Mouse (Mus musculus): ENCODE data around the gene Pak1ip1. TPM values are rescaled to one million over a fixed set of nuclear protein-coding genes. Genes with fewer than 3 reads are reported as not detected.
A peak's percentile ranks its signal among the peaks of the same experiment; 100 is the strongest.
"Not testable (repeated sequence)": the region's sequence is repeated elsewhere in the genome, so short reads cannot be mapped to it uniquely, and the experiment has no call there.

The Pak1ip1 gene
- polyA plus RNA-seq, 1 experiment from 2014 or later = 55.1 TPM

DNA sequence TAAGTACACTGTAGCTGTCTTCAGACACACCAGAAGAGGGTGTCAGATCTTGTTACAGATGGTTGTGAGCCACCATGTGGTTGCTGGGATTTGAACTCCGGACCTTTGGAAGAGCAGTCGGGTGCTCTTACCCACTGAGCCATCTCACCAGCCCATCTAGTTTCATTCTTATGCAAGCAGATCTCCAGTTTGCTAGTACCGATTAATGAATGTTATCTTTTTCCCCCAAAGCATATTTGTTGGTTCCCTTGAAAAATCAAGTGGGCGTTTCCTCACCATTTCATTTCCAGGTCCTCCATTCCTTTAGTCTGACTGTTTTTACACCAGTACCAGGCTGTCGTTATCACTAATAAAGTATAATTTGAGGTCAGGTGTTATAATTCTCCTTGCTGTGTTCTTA is 2.3 kb upstream of the Pak1ip1 start:
- not testable (repeated sequence) for H3K27ac ChIP-seq (ENCODE audit: low read depth, low read length); H3K27me3 ChIP-seq (replicated peaks; ENCODE audit: control insufficient read depth, insufficient read depth, low read length); H3K4me1 ChIP-seq (ENCODE audit: control insufficient read depth, insufficient read depth, low read depth, low read length); ATAC-seq; H3K9me3 ChIP-seq (ENCODE audit: control insufficient read depth, low read length); H3K36me3 ChIP-seq (ENCODE audit: control insufficient read depth, insufficient read depth, low read length); H3K9ac ChIP-seq (ENCODE audit: low read depth, low read length); H3K4me3 ChIP-seq (ENCODE audit: low read length); H3K4me2 ChIP-seq (ENCODE audit: low read length)
- WGBS = 93% methylated on average over 5 of the region's 5 CpGs

DNA sequence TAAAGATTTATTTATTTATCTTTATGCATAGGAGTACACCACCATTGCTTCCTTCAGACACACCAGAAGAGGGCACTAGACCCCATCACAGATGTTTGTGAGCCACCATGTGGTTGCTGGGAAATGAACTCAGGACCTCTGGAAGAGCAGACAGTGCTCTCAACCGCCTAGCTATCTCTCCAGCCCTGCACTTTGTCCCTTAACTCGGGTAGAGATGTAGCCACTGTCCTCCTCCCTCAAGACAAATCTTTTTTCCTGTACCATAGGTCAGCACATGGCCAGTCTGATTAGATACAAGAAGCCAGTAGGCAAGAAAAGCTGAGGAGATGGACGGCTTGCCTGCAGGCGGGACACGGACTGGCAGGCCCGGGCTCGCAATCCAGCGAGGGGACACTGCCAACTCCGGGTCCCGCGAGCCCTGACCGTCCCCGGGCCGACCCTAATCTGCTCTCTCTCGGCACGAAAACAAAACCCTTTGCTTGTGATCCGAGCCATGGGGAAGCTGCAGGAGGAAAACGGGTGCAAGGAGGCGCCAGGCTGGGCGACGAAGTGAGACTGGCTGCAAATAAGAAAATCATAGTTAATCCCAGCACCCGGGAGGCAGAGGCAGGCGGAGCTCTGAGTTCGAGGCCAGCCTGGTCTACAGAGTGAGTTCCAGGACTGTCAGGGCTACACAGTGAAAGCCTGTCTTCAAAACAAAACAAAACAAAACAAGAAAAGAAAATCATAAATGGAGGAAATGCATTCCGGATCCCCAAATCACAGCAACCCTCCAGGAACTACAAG is 490 bp upstream of the Pak1ip1 start:
- under 1% methylated on average over 25 of the region's 25 CpGs for WGBS
- Histone ChIP-seq H3K27me3 (replicated peaks; ENCODE audit: control insufficient read depth, insufficient read depth, low read length) (no peaks in the 10 kb centered on the region), H3K4me2 (ENCODE audit: low read length) (peak overlapping the region; percentile 82), H3K9me3 (ENCODE audit: control insufficient read depth, low read length) (no peaks in the 10 kb centered on the region), H3K36me3 (ENCODE audit: control insufficient read depth, insufficient read depth, low read length) (peaks cover 2% of the 10 kb centered on the region; the same call in 1 of the 2 replicates), H3K27ac (ENCODE audit: low read depth, low read length) (peak overlapping the region; percentile 98), H3K9ac (ENCODE audit: low read depth, low read length) (peak overlapping the region; percentile 92), H3K4me3 (ENCODE audit: low read length) (peak overlapping the region; percentile 100), H3K4me1 (ENCODE audit: control insufficient read depth, insufficient read depth, low read depth, low read length) (peaks cover 9% of the 10 kb centered on the region)
- peak; percentile 58 for ATAC-seq

DNA sequence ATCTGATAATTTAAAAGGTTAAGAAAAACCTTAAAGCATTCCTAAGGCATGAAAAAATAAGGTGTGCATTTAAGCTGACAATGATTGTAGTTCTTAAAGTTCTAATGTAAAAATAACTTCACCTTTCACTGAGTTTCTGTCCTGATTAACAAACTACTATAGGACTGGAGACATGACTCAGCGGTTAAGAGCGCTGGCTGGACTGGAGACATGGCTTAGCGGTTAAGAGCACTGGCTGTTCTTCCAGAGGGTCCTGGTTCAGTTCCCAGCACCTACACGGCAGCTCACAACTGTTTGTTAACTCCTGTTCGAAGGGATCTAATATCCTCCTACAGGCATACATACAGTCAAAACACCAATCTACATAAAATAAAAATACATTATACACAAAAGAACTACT is 1.2 kb downstream of the Pak1ip1 start:
- H3K27ac ChIP-seq (ENCODE audit: low read depth, low read length) = no peak overlapping the region
- H3K4me2 ChIP-seq (ENCODE audit: low read length) = peak overlapping the region; percentile 82
- 84% methylated on average over 5 of the region's 5 CpGs for WGBS
- ATAC-seq = no peak
- no peaks in the 10 kb centered on the region for H3K9me3 ChIP-seq (ENCODE audit: control insufficient read depth, low read length)
- H3K9ac ChIP-seq (ENCODE audit: low read depth, low read length) = no peak overlapping the region
- peaks cover 3% of the 10 kb centered on the region; the same call in 1 of the 2 replicates for H3K36me3 ChIP-seq (ENCODE audit: control insufficient read depth, insufficient read depth, low read length)
- H3K4me1 ChIP-seq (ENCODE audit: control insufficient read depth, insufficient read depth, low read depth, low read length) = peaks cover 9% of the 10 kb centered on the region
- peak overlapping the region; percentile 100 for H3K4me3 ChIP-seq (ENCODE audit: low read length)
- no peaks in the 10 kb centered on the region for H3K27me3 ChIP-seq (replicated peaks; ENCODE audit: control insufficient read depth, insufficient read depth, low read length)

DNA sequence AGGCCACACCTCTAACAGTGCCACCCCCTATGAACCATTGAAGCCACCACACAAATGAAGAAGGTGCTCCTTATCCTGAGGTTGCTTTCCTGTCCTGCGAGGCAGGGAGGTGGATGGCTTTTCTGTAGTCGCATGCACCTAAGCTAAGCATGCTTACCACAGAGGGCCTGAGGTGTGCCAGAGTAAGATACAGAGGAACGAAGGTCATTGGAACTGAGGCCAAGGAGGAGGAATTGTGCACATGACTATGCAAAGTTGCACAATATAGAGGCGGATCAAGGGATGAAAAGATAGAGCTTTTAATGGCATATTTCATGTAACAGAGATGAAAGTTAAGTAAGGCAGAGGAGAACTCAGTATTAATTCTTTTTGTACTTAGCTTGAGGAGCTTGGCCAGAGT is 5.4 kb downstream of the Pak1ip1 start:
- H3K4me2 ChIP-seq (ENCODE audit: low read length) = no peak overlapping the region
- no peaks in the 10 kb centered on the region for H3K27me3 ChIP-seq (replicated peaks; ENCODE audit: control insufficient read depth, insufficient read depth, low read length)
- H3K36me3 ChIP-seq (ENCODE audit: control insufficient read depth, insufficient read depth, low read length) = peaks cover 29% of the 10 kb centered on the region
- no peak for ATAC-seq
- H3K27ac ChIP-seq (ENCODE audit: low read depth, low read length) = no peak overlapping the region
- WGBS = 96% methylated on average over 4 of the region's 4 CpGs
- H3K4me3 ChIP-seq (ENCODE audit: low read length) = no peak overlapping the region
- no peaks in the 10 kb centered on the region for H3K9me3 ChIP-seq (ENCODE audit: control insufficient read depth, low read length)
- no peak overlapping the region for H3K9ac ChIP-seq (ENCODE audit: low read depth, low read length)
- peaks cover 9% of the 10 kb centered on the region for H3K4me1 ChIP-seq (ENCODE audit: control insufficient read depth, insufficient read depth, low read depth, low read length)

DNA sequence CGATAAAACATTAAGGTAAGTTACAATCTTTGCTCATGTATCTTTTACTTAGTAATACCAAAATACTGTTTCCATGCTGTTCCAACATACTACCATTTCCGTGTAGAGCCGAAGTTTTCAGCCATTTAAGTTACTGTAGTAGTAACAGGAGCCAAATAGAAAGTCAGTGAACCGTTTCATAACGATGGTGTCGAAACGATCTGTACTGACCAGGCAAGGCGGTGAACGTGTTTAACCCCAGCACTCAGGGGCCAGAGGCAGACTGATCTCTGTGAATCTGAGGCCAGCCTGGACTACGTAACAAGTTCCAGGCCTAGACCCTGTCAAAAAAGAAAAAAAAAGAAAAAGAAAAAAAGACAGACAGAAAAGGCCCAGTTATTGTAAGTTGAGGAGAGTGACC is 7.4 kb downstream of the Pak1ip1 start:
- no peaks in the 10 kb centered on the region for H3K27me3 ChIP-seq (replicated peaks; ENCODE audit: control insufficient read depth, insufficient read depth, low read length)
- no peak overlapping the region for H3K4me3 ChIP-seq (ENCODE audit: low read length)
- H3K36me3 ChIP-seq (ENCODE audit: control insufficient read depth, insufficient read depth, low read length) = peaks cover 35% of the 10 kb centered on the region
- WGBS = 95% methylated on average over 10 of the region's 10 CpGs
- no peak overlapping the region for H3K4me2 ChIP-seq (ENCODE audit: low read length)
- no peaks in the 10 kb centered on the region for H3K9me3 ChIP-seq (ENCODE audit: control insufficient read depth, low read length)
- ATAC-seq = no peak
- no peaks in the 10 kb centered on the region for H3K4me1 ChIP-seq (ENCODE audit: control insufficient read depth, insufficient read depth, low read depth, low read length)
- H3K9ac ChIP-seq (ENCODE audit: low read depth, low read length) = no peak overlapping the region
- H3K27ac ChIP-seq (ENCODE audit: low read depth, low read length) = no peak overlapping the region

- H3K4me1 ChIP-seq (ENCODE audit: control insufficient read depth, insufficient read depth, low read depth, low read length) = no peaks in the 10 kb centered on the region
- no peak overlapping the region for H3K4me2 ChIP-seq (ENCODE audit: low read length)
- H3K36me3 ChIP-seq (ENCODE audit: control insufficient read depth, insufficient read depth, low read length) = peaks cover 35% of the 10 kb centered on the region
- H3K9ac ChIP-seq (ENCODE audit: low read depth, low read length) = no peak overlapping the region
- ATAC-seq = no peak
- no peaks in the 10 kb centered on the region for H3K9me3 ChIP-seq (ENCODE audit: control insufficient read depth, low read length)
- no peak overlapping the region for H3K4me3 ChIP-seq (ENCODE audit: low read length)
- WGBS = 83% methylated on average over 8 of the region's 8 CpGs
- H3K27ac ChIP-seq (ENCODE audit: low read depth, low read length) = no peak overlapping the region
- H3K27me3 ChIP-seq (replicated peaks; ENCODE audit: control insufficient read depth, insufficient read depth, low read length) = no peaks in the 10 kb centered on the region
These were observed 8.1 kb downstream of the Pak1ip1 start for GRCm38 (mm10) chr13:41008946-41009345.

DNA sequence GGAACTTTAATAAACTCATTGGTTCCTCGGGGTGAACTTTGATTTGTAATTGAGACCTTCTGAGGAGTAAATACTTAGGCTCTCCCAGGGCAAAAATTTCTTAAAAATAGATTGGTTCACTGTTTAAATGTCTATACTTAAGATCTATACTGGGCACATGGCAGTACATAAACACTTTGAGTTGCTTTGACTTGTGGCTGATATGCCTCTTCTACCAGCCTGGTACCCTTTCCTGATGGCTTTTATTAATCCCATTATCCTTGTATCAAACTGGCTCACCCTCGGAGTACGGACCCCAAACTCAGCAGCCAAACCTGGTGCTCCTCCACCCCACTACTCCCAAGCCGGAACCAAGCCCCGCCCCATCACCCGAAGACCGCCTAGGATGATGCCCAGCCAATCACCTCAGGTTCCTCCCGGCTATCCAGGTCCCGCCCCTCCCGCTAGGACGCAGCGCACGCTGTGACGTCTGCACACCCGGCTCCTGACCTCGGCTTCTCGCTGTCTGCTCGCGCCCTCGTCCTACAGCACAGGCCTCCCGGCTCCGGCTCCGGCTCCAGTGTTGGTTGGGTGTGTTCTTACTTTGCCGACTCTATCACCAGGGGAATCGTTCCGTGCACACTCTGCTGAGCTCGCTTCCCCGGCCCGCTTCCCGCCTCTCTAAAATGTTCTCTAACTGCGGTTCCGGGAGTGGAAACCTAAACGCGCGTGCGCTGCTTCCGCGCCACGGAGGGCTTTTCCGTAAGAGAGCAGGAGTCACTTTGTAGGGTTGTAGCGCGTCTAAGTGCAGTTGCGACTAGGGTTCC is 15.2 kb downstream of the Pak1ip1 start, which contains the start of gene Tmem14c:
Gene Tmem14c (plus strand): TSS at position 464 of the 806 bp plus-strand sequence.
- Histone ChIP-seq H3K4me2 (ENCODE audit: low read length) (peak within 1 kb of the TSS; percentile 75), H3K36me3 (ENCODE audit: control insufficient read depth, insufficient read depth, low read length) (peaks cover 14% of the 10 kb centered on the region), H3K4me1 (ENCODE audit: control insufficient read depth, insufficient read depth, low read depth, low read length) (peaks cover 14% of the 10 kb centered on the region), H3K9ac (ENCODE audit: low read depth, low read length) (peak within 1 kb of the TSS; percentile 79), H3K27ac (ENCODE audit: low read depth, low read length) (peak within 1 kb of the TSS; percentile 92), H3K4me3 (ENCODE audit: low read length) (peak within 1 kb of the TSS; percentile 72), H3K9me3 (ENCODE audit: control insufficient read depth, low read length) (no peaks in the 10 kb centered on the region), H3K27me3 (replicated peaks; ENCODE audit: control insufficient read depth, insufficient read depth, low read length) (no peaks in the 10 kb centered on the region)
- 1% methylated on average over 43 of the region's 43 CpGs for WGBS
- ATAC-seq = peak; percentile 99

DNA sequence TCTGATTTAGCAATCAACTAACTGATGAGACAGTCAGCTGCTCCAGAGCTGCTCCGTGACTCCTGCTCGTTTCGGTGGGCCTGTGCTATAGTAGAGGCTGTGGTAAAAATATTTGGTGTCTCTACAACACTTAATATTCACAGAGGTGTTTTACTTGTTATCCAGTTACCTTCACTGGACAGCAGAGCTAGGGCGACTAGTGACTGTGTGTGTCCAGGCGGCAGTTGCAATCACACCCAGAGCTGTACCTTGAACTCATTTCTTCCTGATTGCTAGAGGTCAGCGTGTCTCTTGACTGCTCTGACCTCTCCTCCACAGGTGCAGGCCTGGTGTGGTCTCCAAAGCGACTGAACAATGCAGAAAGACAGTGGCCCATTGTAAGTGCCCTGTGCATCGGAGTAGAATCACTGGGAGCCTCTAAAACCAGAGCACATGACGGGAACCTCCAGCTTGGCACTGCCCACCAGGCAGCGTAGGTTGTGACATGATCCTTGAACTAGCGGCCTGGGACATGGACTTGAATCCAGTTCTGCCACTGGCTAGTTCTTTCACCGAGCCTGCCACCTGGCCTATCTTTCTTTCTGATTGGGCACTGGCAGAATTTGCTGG is 16.1 kb downstream of the Pak1ip1 start:
- 37% methylated on average over 12 of the region's 12 CpGs for WGBS
- peak; percentile 15; the same call in 1 of the 2 replicates for ATAC-seq
- Histone ChIP-seq H3K9ac (ENCODE audit: low read depth, low read length) (peak overlapping the region; percentile 79), H3K4me1 (ENCODE audit: control insufficient read depth, insufficient read depth, low read depth, low read length) (peaks cover 14% of the 10 kb centered on the region), H3K27ac (ENCODE audit: low read depth, low read length) (peak overlapping the region; percentile 92), H3K9me3 (ENCODE audit: control insufficient read depth, low read length) (no peaks in the 10 kb centered on the region), H3K4me2 (ENCODE audit: low read length) (peak overlapping the region; percentile 75), H3K36me3 (ENCODE audit: control insufficient read depth, insufficient read depth, low read length) (peaks cover 10% of the 10 kb centered on the region; the same call in 1 of the 2 replicates), H3K4me3 (ENCODE audit: low read length) (peak overlapping the region; percentile 72), H3K27me3 (replicated peaks; ENCODE audit: control insufficient read depth, insufficient read depth, low read length) (no peaks in the 10 kb centered on the region)

GRCm38 (mm10) chr13:41017832-41018231 is 17.0 kb downstream of the Pak1ip1 start:
- H3K4me2 ChIP-seq (ENCODE audit: low read length) = no peak overlapping the region
- no peak for ATAC-seq
- peaks cover 14% of the 10 kb centered on the region for H3K4me1 ChIP-seq (ENCODE audit: control insufficient read depth, insufficient read depth, low read depth, low read length)
- no peaks in the 10 kb centered on the region for H3K9me3 ChIP-seq (ENCODE audit: control insufficient read depth, low read length)
- no peak overlapping the region for H3K4me3 ChIP-seq (ENCODE audit: low read length)
- H3K27me3 ChIP-seq (replicated peaks; ENCODE audit: control insufficient read depth, insufficient read depth, low read length) = no peaks in the 10 kb centered on the region
- peaks cover 9% of the 10 kb centered on the region; the same call in 1 of the 2 replicates for H3K36me3 ChIP-seq (ENCODE audit: control insufficient read depth, insufficient read depth, low read length)
- H3K9ac ChIP-seq (ENCODE audit: low read depth, low read length) = no peak overlapping the region
- no peak overlapping the region for H3K27ac ChIP-seq (ENCODE audit: low read depth, low read length)
- 81% methylated on average over 4 of the region's 4 CpGs for WGBS
